Mouse (Mus musculus) intestine, postnatal 0 days (tissue): ENCODE data around the gene Ttc30a1. TPM values are rescaled to one million over a fixed set of nuclear protein-coding genes. Genes with fewer than 3 reads are reported as not detected.
"Not testable (repeated sequence)": the region's sequence is repeated elsewhere in the genome, so short reads cannot be mapped to it uniquely, and the experiment has no call there.

Experiments used
- ATAC-seq: fragments of 200-750 bp; cut with Nextera tagmentation; 2 replicates; pipeline ENCODE4 v1.8.0; 2017; ENCODE audit warnings: mild to moderate bottlenecking, moderate TSS enrichment, moderate library complexity
- H3K27ac ChIP-seq: fragments of 300-500 bp; sonication (generic); 2 replicates; pipeline ENCODE4 v1.5.1; 2014; ENCODE audit warnings: mild to moderate bottlenecking, low read depth, low read length, moderate library complexity
- H3K27me3 ChIP-seq: fragments of 300-500 bp; sonication (generic); replicated peaks from 2 replicates; pipeline ENCODE4 v1.6.1; 2014; ENCODE audit warnings: low read length, mixed read lengths; ENCODE audit not compliant: control insufficient read depth, insufficient read depth
- H3K36me3 ChIP-seq: fragments of 300-500 bp; sonication (generic); 2 replicates; pipeline ENCODE4 v1.6.1; 2014; ENCODE audit warnings: mild to moderate bottlenecking, moderate library complexity; ENCODE audit not compliant: control insufficient read depth, insufficient read depth
- H3K4me1 ChIP-seq: fragments of 300-500 bp; sonication (generic); replicated peaks from 2 replicates; pipeline ENCODE4 v1.6.1; 2014; ENCODE audit warnings: antibody characterized with exemption, low read length, mixed read lengths; ENCODE audit not compliant: control insufficient read depth, insufficient read depth
- H3K4me2 ChIP-seq: fragments of 300-500 bp; sonication (generic); replicated peaks from 2 replicates; pipeline ENCODE4 v1.6.1; 2014; ENCODE audit warnings: low read depth, mild to moderate bottlenecking, moderate library complexity
- H3K4me3 ChIP-seq: fragments of 300-500 bp; sonication (generic); 2 replicates; pipeline ENCODE4 v1.5.1; 2014; ENCODE audit warnings: low read depth, low read length
- H3K9ac ChIP-seq: fragments of 300-500 bp; sonication (generic); 2 replicates; pipeline ENCODE4 v1.6.1; 2014; ENCODE audit warnings: mild to moderate bottlenecking, low read depth, low read length
- H3K9me3 ChIP-seq: fragments of 300-500 bp; sonication (generic); 2 replicates; pipeline ENCODE4 v1.6.1; 2016; ENCODE audit warnings: mixed run types; ENCODE audit not compliant: control insufficient read depth
- CTCF ChIP-seq: sonication (generic); IDR thresholded peaks from 2 replicates; pipeline ENCODE4 v1.5.1; 2016; ENCODE audit warnings: low read depth, mild to moderate bottlenecking, control low read depth, antibody characterized with exemption, moderate library complexity
- WGBS: fragments of 180-500 bp; shearing (Covaris S2); extraction: QIAGEN DNeasy Blood & Tissue Kit; methylation state at CpG from one replicate; pipeline ENCODE4 v1.1.7; 2014; 5-methylcytosine and 5-hydroxymethylcytosine counted together
- polyA plus RNA-seq: library from polyadenylated mRNA; unstranded; fragments of >200 nt; fragmentation: Nextera tagmentation; extraction: Ambion mirVana; gene quantifications from 2 replicates; pipeline ENCODE4 v1.2.1, GENCODE M21; 2015

Ttc30a1 gene
- polyA plus RNA-seq = 2.4 and 2.6 TPM in 2 replicates

GRCm38 (mm10) chr2:75981440-75982081 is at the start of gene Ttc30a1:
Gene Ttc30a1, minus strand, starts transcription at chr2:75981967.
- Histone ChIP-seq H3K27ac (0 out of 2 replicates have a peak within 1 kb of the TSS, but pooled peaks have one; percentile 35), H3K9ac (peak within 1 kb of the TSS; percentile 18; the same call in 1 of the 2 replicates), H3K4me2 (peak within 1 kb of the TSS; percentile 70), H3K4me3 (peak within 1 kb of the TSS; percentile 42)
- not testable (repeated sequence) for H3K27me3 ChIP-seq, H3K36me3 ChIP-seq, H3K4me1 ChIP-seq, H3K9me3 ChIP-seq
- peak; percentile 76 for ATAC-seq
- WGBS = 2% methylated on average over 28 of the region's 34 CpGs

DNA sequence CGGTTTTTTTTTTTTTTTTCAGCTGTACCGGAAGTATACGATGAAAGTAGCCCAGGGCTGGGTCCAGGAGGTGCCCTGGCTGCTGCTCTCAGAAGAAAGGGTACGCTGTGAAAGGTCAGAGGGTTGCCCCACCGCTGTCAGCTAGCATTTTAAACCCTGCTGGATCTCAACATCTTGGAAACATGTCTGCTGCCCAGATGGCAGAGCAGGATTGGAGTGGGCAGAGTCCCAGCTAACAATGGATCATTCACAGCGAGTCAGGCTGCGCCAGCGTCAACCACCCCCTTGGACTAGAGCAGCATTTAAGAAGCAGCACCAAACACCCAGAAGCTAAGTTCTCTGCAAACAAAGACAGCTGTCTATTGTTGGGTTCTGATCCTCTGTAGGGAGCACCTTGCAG is 48.3 kb upstream of the Ttc30a1 start:
- H3K4me2 ChIP-seq = no peak overlapping the region
- no peak overlapping the region for H3K9ac ChIP-seq
- no peaks in the 10 kb centered on the region for H3K36me3 ChIP-seq
- WGBS = 64% methylated on average over 8 of the region's 8 CpGs
- no peak overlapping the region for H3K4me3 ChIP-seq
- H3K27ac ChIP-seq = no peak overlapping the region
- ATAC-seq = no peak
- no peaks in the 10 kb centered on the region for H3K9me3 ChIP-seq
- H3K27me3 ChIP-seq = no peaks in the 10 kb centered on the region
- H3K4me1 ChIP-seq = no peaks in the 10 kb centered on the region
- no peak for TF ChIP-seq CTCF

GRCm38 (mm10) chr2:76029081-76029901 is 47.5 kb upstream of the Ttc30a1 start:
- no peaks in the 10 kb centered on the region for H3K36me3 ChIP-seq
- WGBS = 30% methylated on average over 20 of the region's 20 CpGs
- no peak for ATAC-seq
- H3K27ac ChIP-seq = no peak overlapping the region
- peak overlapping the region; percentile 30; the same call in 1 of the 2 replicates for H3K4me2 ChIP-seq
- no peak for TF ChIP-seq CTCF
- no peaks in the 10 kb centered on the region for H3K9me3 ChIP-seq
- no peak overlapping the region for H3K4me3 ChIP-seq
- no peak overlapping the region for H3K9ac ChIP-seq
- H3K4me1 ChIP-seq = no peaks in the 10 kb centered on the region
- no peaks in the 10 kb centered on the region for H3K27me3 ChIP-seq

GRCm38 (mm10) chr2:76016890-76017289 is 35.1 kb upstream of the Ttc30a1 start:
- Histone ChIP-seq H3K27me3 (no peaks in the 10 kb centered on the region), H3K4me2 (no peak overlapping the region), H3K9ac (no peak overlapping the region), H3K9me3 (no peaks in the 10 kb centered on the region), H3K4me3 (no peak overlapping the region), H3K4me1 (no peaks in the 10 kb centered on the region), H3K27ac (no peak overlapping the region), H3K36me3 (no peaks in the 10 kb centered on the region)
- no peak for TF ChIP-seq CTCF
- WGBS = 33% methylated on average over 7 of the region's 7 CpGs
- ATAC-seq = no peak

- H3K9ac ChIP-seq = no peak overlapping the region
- H3K27me3 ChIP-seq = no peaks in the 10 kb centered on the region
- H3K27ac ChIP-seq = no peak overlapping the region
- no peak for ATAC-seq
- TF ChIP-seq CTCF = no peak
- no peaks in the 10 kb centered on the region for H3K4me1 ChIP-seq
- H3K9me3 ChIP-seq = no peaks in the 10 kb centered on the region
- no peak overlapping the region for H3K4me3 ChIP-seq
- WGBS = 63% methylated on average over 8 of the region's 8 CpGs
- H3K36me3 ChIP-seq = no peaks in the 10 kb centered on the region
- H3K4me2 ChIP-seq = no peak overlapping the region
These were observed 34.4 kb upstream of the Ttc30a1 start for GRCm38 (mm10) chr2:76016136-76016535.

GRCm38 (mm10) chr2:76015460-76015859 is 33.7 kb upstream of the Ttc30a1 start:
- no peaks in the 10 kb centered on the region for H3K4me1 ChIP-seq
- no peaks in the 10 kb centered on the region for H3K36me3 ChIP-seq
- ATAC-seq = no peak
- no peaks in the 10 kb centered on the region for H3K9me3 ChIP-seq
- H3K9ac ChIP-seq = no peak overlapping the region
- no peak overlapping the region for H3K4me2 ChIP-seq
- no peak overlapping the region for H3K4me3 ChIP-seq
- WGBS = 94% methylated on average over 7 of the region's 7 CpGs
- no peaks in the 10 kb centered on the region for H3K27me3 ChIP-seq
- no peak overlapping the region for H3K27ac ChIP-seq
- no peak for TF ChIP-seq CTCF
